Mouse (Mus musculus): Measurements from ENCODE around the gene Rab3d. TPM values are rescaled to one million over a fixed set of nuclear protein-coding genes. Genes with fewer than 3 reads are reported as not detected.

Gene Rab3d
- polyA plus RNA-seq, 1 experiment = 27.1 TPM

GRCm38 (mm10) chr9:21938234-21938855 lies 20.4 kb upstream of the Rab3d start:
- TF ChIP-seq POLR2A (IDR thresholded peaks at IDR 0.05; ENCODE audit: low read depth, low read length) = no peak
- no peak for TF ChIP-seq CTCF (conservative IDR thresholded peaks at IDR 0.05; ENCODE audit: insufficient read depth, insufficient read length, low read depth, low read length)
- 92% methylated on average over 4 of the region's 4 CpGs for WGBS
- no peak overlapping the region for H3K4me3 ChIP-seq (ENCODE audit: insufficient read depth, low read depth, low read length)
- H3K4me1 ChIP-seq (ENCODE audit: control insufficient read depth, insufficient read depth, low read length) = 0 out of 2 replicates have a peak, but pooled peaks cover 3% of the 10 kb centered on the region
- DNase-seq = no peak
- H3K27ac ChIP-seq (ENCODE audit: insufficient read depth, low read depth, low read length) = no peak overlapping the region
- H3K27me3 ChIP-seq (replicated peaks; ENCODE audit: control insufficient read depth, insufficient read depth, low read length) = no peaks in the 10 kb centered on the region
- H3K36me3 ChIP-seq (ENCODE audit: control insufficient read depth, insufficient read depth, low read length) = no peaks in the 10 kb centered on the region

- WGBS = 86% methylated on average over 4 of the region's 4 CpGs
- Histone ChIP-seq H3K27ac (ENCODE audit: insufficient read depth, low read depth, low read length) (no peak overlapping the region), H3K4me3 (ENCODE audit: insufficient read depth, low read depth, low read length) (no peak overlapping the region), H3K4me1 (ENCODE audit: control insufficient read depth, insufficient read depth, low read length) (0 out of 2 replicates have a peak, but pooled peaks cover 3% of the 10 kb centered on the region), H3K27me3 (replicated peaks; ENCODE audit: control insufficient read depth, insufficient read depth, low read length) (no peaks in the 10 kb centered on the region), H3K36me3 (ENCODE audit: control insufficient read depth, insufficient read depth, low read length) (no peaks in the 10 kb centered on the region)
- no peak for TF ChIP-seq POLR2A (IDR thresholded peaks at IDR 0.05; ENCODE audit: low read depth, low read length)
- TF ChIP-seq CTCF (conservative IDR thresholded peaks at IDR 0.05; ENCODE audit: insufficient read depth, insufficient read length, low read depth, low read length) = no peak
- DNase-seq = no peak
Measured at GRCm38 (mm10) chr9:21937711-21938175, 19.8 kb upstream of the Rab3d start.

- Histone ChIP-seq H3K36me3 (ENCODE audit: control insufficient read depth, insufficient read depth, low read length) (no peaks in the 10 kb centered on the region), H3K4me3 (ENCODE audit: insufficient read depth, low read depth, low read length) (peak within 1 kb of the TSS; percentile 46), H3K4me1 (ENCODE audit: control insufficient read depth, insufficient read depth, low read length) (0 out of 2 replicates have a peak, but pooled peaks cover 3% of the 10 kb centered on the region), H3K27ac (ENCODE audit: insufficient read depth, low read depth, low read length) (no peak within 1 kb of the TSS), H3K27me3 (replicated peaks; ENCODE audit: control insufficient read depth, insufficient read depth, low read length) (no peaks in the 10 kb centered on the region)
- DNase-seq = peak; percentile 98
- TF ChIP-seq CTCF (conservative IDR thresholded peaks at IDR 0.05; ENCODE audit: insufficient read depth, insufficient read length, low read depth, low read length) (no peak), POLR2A (IDR thresholded peaks at IDR 0.05; ENCODE audit: low read depth, low read length) (no peak)
- WGBS = 3% methylated on average over 43 of the region's 43 CpGs
Measured at GRCm38 (mm10) chr9:21936692-21937570, 18.9 kb upstream of the Rab3d start, which contains the start of gene Plppr2. Gene Plppr2 (plus strand): TSS chr9:21937033.

- no peak overlapping the region for H3K27ac ChIP-seq (ENCODE audit: insufficient read depth, low read depth, low read length)
- TF ChIP-seq CTCF (conservative IDR thresholded peaks at IDR 0.05; ENCODE audit: insufficient read depth, insufficient read length, low read depth, low read length) = no peak
- TF ChIP-seq POLR2A (IDR thresholded peaks at IDR 0.05; ENCODE audit: low read depth, low read length) = no peak
- WGBS = 89% methylated on average over 7 of the region's 7 CpGs
- H3K4me1 ChIP-seq (ENCODE audit: control insufficient read depth, insufficient read depth, low read length) = 0 out of 2 replicates have a peak, but pooled peaks cover 3% of the 10 kb centered on the region
- no peaks in the 10 kb centered on the region for H3K27me3 ChIP-seq (replicated peaks; ENCODE audit: control insufficient read depth, insufficient read depth, low read length)
- no peaks in the 10 kb centered on the region for H3K36me3 ChIP-seq (ENCODE audit: control insufficient read depth, insufficient read depth, low read length)
- H3K4me3 ChIP-seq (ENCODE audit: insufficient read depth, low read depth, low read length) = no peak overlapping the region
- no peak for DNase-seq
Measured at GRCm38 (mm10) chr9:21935466-21936131, 17.6 kb upstream of the Rab3d start.

- Histone ChIP-seq H3K27ac (ENCODE audit: insufficient read depth, low read depth, low read length) (no peak overlapping the region), H3K27me3 (replicated peaks; ENCODE audit: control insufficient read depth, insufficient read depth, low read length) (no peaks in the 10 kb centered on the region)
- WGBS = 92% methylated on average over 12 of the region's 12 CpGs
Measured at GRCm38 (mm10) chr9:21934021-21934420, 16.0 kb upstream of the Rab3d start.

GRCm38 (mm10) chr9:21932445-21933137 lies 14.6 kb upstream of the Rab3d start:
- no peak overlapping the region for H3K4me3 ChIP-seq (ENCODE audit: insufficient read depth, low read depth, low read length)
- TF ChIP-seq CTCF (conservative IDR thresholded peaks at IDR 0.05; ENCODE audit: insufficient read depth, insufficient read length, low read depth, low read length) (no peak), POLR2A (IDR thresholded peaks at IDR 0.05; ENCODE audit: low read depth, low read length) (no peak)
- no peak overlapping the region for H3K27ac ChIP-seq (ENCODE audit: insufficient read depth, low read depth, low read length)
- peaks cover 3% of the 10 kb centered on the region; the same call in 1 of the 2 replicates for H3K4me1 ChIP-seq (ENCODE audit: control insufficient read depth, insufficient read depth, low read length)
- no peak for DNase-seq
- WGBS = 66% methylated on average over 12 of the region's 12 CpGs
- no peaks in the 10 kb centered on the region for H3K27me3 ChIP-seq (replicated peaks; ENCODE audit: control insufficient read depth, insufficient read depth, low read length)
- no peaks in the 10 kb centered on the region for H3K36me3 ChIP-seq (ENCODE audit: control insufficient read depth, insufficient read depth, low read length)

More at GRCm38 (mm10) chr9:21934021-21934420, 16.0 kb upstream of the Rab3d start:
- TF ChIP-seq CTCF (conservative IDR thresholded peaks at IDR 0.05; ENCODE audit: insufficient read depth, insufficient read length, low read depth, low read length) (no peak), POLR2A (IDR thresholded peaks at IDR 0.05; ENCODE audit: low read depth, low read length) (no peak)
- no peak overlapping the region for H3K4me3 ChIP-seq (ENCODE audit: insufficient read depth, low read depth, low read length)
- 0 out of 2 replicates have a peak, but pooled peaks cover 3% of the 10 kb centered on the region for H3K4me1 ChIP-seq (ENCODE audit: control insufficient read depth, insufficient read depth, low read length)
- no peak for DNase-seq
- H3K36me3 ChIP-seq (ENCODE audit: control insufficient read depth, insufficient read depth, low read length) = no peaks in the 10 kb centered on the region
